Mouse (Mus musculus): ENCODE data around the gene Dkk2. TPM values are rescaled to one million over a fixed set of nuclear protein-coding genes. Genes with fewer than 3 reads are reported as not detected.

Gene Dkk2
- polyA plus RNA-seq, 1 experiment: 0.31 TPM

GRCm38 (mm10) chr3:132063374-132063773, 21.7 kb upstream of the Dkk2 start:
- H3K9me3 ChIP-seq (replicated peaks; ENCODE audit: control insufficient read depth, insufficient read depth, low read length, poor library complexity, severe bottlenecking): no peaks in the 10 kb centered on the region
- no peaks in the 10 kb centered on the region for H3K27me3 ChIP-seq (ENCODE audit: control insufficient read depth, insufficient read depth, low read length, poor library complexity, severe bottlenecking)
- TF ChIP-seq POLR2A (IDR thresholded peaks at IDR 0.05; ENCODE audit: insufficient read depth, low read length) (no peak), EP300 (IDR thresholded peaks at IDR 0.05; ENCODE audit: insufficient read depth, low read depth, low read length) (no peak), CTCF (IDR thresholded peaks at IDR 0.05; ENCODE audit: low read depth, low read length) (no peak)

GRCm38 (mm10) chr3:132063966-132064365, 21.1 kb upstream of the Dkk2 start:
- Histone ChIP-seq H3K36me3 (ENCODE audit: control insufficient read depth, insufficient read depth, low read length, poor library complexity, severe bottlenecking) (no peaks in the 10 kb centered on the region), H3K9ac (ENCODE audit: low read depth, poor library complexity, severe bottlenecking) (no peak overlapping the region), H3K4me3 (ENCODE audit: low read depth, low read length) (no peak overlapping the region), H3K9me3 (replicated peaks; ENCODE audit: control insufficient read depth, insufficient read depth, low read length, poor library complexity, severe bottlenecking) (no peaks in the 10 kb centered on the region), H3K27me3 (ENCODE audit: control insufficient read depth, insufficient read depth, low read length, poor library complexity, severe bottlenecking) (no peaks in the 10 kb centered on the region), H3K27ac (ENCODE audit: insufficient read depth, low read length) (no peak overlapping the region), H3K4me1 (ENCODE audit: control insufficient read depth, insufficient read depth, low read length) (no peaks in the 10 kb centered on the region)
- no peak for TF ChIP-seq EP300 (IDR thresholded peaks at IDR 0.05; ENCODE audit: insufficient read depth, low read depth, low read length)
- no peak for TF ChIP-seq CTCF (IDR thresholded peaks at IDR 0.05; ENCODE audit: low read depth, low read length)
- TF ChIP-seq POLR2A (IDR thresholded peaks at IDR 0.05; ENCODE audit: insufficient read depth, low read length): no peak

More at GRCm38 (mm10) chr3:132063374-132063773, 21.7 kb upstream of the Dkk2 start:
- Histone ChIP-seq H3K4me3 (ENCODE audit: low read depth, low read length) (no peak overlapping the region), H3K9ac (ENCODE audit: low read depth, poor library complexity, severe bottlenecking) (no peak overlapping the region), H3K4me1 (ENCODE audit: control insufficient read depth, insufficient read depth, low read length) (no peaks in the 10 kb centered on the region), H3K27ac (ENCODE audit: insufficient read depth, low read length) (no peak overlapping the region), H3K36me3 (ENCODE audit: control insufficient read depth, insufficient read depth, low read length, poor library complexity, severe bottlenecking) (no peaks in the 10 kb centered on the region)

- TF ChIP-seq CTCF (IDR thresholded peaks at IDR 0.05; ENCODE audit: low read depth, low read length) (no peak), POLR2A (IDR thresholded peaks at IDR 0.05; ENCODE audit: insufficient read depth, low read length) (no peak), EP300 (IDR thresholded peaks at IDR 0.05; ENCODE audit: insufficient read depth, low read depth, low read length) (no peak)
- Histone ChIP-seq H3K4me1 (ENCODE audit: control insufficient read depth, insufficient read depth, low read length) (no peaks in the 10 kb centered on the region), H3K9ac (ENCODE audit: low read depth, poor library complexity, severe bottlenecking) (no peak overlapping the region), H3K4me3 (ENCODE audit: low read depth, low read length) (no peak overlapping the region), H3K27me3 (ENCODE audit: control insufficient read depth, insufficient read depth, low read length, poor library complexity, severe bottlenecking) (no peaks in the 10 kb centered on the region), H3K27ac (ENCODE audit: insufficient read depth, low read length) (no peak overlapping the region), H3K9me3 (replicated peaks; ENCODE audit: control insufficient read depth, insufficient read depth, low read length, poor library complexity, severe bottlenecking) (no peaks in the 10 kb centered on the region), H3K36me3 (ENCODE audit: control insufficient read depth, insufficient read depth, low read length, poor library complexity, severe bottlenecking) (no peaks in the 10 kb centered on the region)
These were observed 20.2 kb upstream of the Dkk2 start for GRCm38 (mm10) chr3:132064920-132065319.

GRCm38 (mm10) chr3:132070949-132071348, 14.1 kb upstream of the Dkk2 start:
- Histone ChIP-seq H3K9ac (ENCODE audit: low read depth, poor library complexity, severe bottlenecking) (no peak overlapping the region), H3K4me3 (ENCODE audit: low read depth, low read length) (no peak overlapping the region), H3K27me3 (ENCODE audit: control insufficient read depth, insufficient read depth, low read length, poor library complexity, severe bottlenecking) (no peaks in the 10 kb centered on the region), H3K4me1 (ENCODE audit: control insufficient read depth, insufficient read depth, low read length) (no peaks in the 10 kb centered on the region), H3K9me3 (replicated peaks; ENCODE audit: control insufficient read depth, insufficient read depth, low read length, poor library complexity, severe bottlenecking) (no peaks in the 10 kb centered on the region), H3K27ac (ENCODE audit: insufficient read depth, low read length) (no peak overlapping the region), H3K36me3 (ENCODE audit: control insufficient read depth, insufficient read depth, low read length, poor library complexity, severe bottlenecking) (no peaks in the 10 kb centered on the region)
- no peak for TF ChIP-seq POLR2A (IDR thresholded peaks at IDR 0.05; ENCODE audit: insufficient read depth, low read length)
- TF ChIP-seq EP300 (IDR thresholded peaks at IDR 0.05; ENCODE audit: insufficient read depth, low read depth, low read length): no peak
- peak; percentile 9 for TF ChIP-seq CTCF (IDR thresholded peaks at IDR 0.05; ENCODE audit: low read depth, low read length)

GRCm38 (mm10) chr3:132084018-132084417, 1.1 kb upstream of the Dkk2 start:
- H3K27ac ChIP-seq (ENCODE audit: insufficient read depth, low read length): no peak overlapping the region
- peak; percentile 64 for TF ChIP-seq CTCF (IDR thresholded peaks at IDR 0.05; ENCODE audit: low read depth, low read length)
- TF ChIP-seq POLR2A (IDR thresholded peaks at IDR 0.05; ENCODE audit: insufficient read depth, low read length): no peak
- H3K4me3 ChIP-seq (ENCODE audit: low read depth, low read length): no peak overlapping the region

GRCm38 (mm10) chr3:132084680-132085079, 412 bp upstream of the Dkk2 start:
- TF ChIP-seq EP300 (IDR thresholded peaks at IDR 0.05; ENCODE audit: insufficient read depth, low read depth, low read length) (no peak), POLR2A (IDR thresholded peaks at IDR 0.05; ENCODE audit: insufficient read depth, low read length) (no peak)
- Histone ChIP-seq H3K27me3 (ENCODE audit: control insufficient read depth, insufficient read depth, low read length, poor library complexity, severe bottlenecking) (peaks cover 5% of the 10 kb centered on the region; the same call in 1 of the 2 replicates), H3K27ac (ENCODE audit: insufficient read depth, low read length) (no peak overlapping the region), H3K9me3 (replicated peaks; ENCODE audit: control insufficient read depth, insufficient read depth, low read length, poor library complexity, severe bottlenecking) (no peaks in the 10 kb centered on the region), H3K9ac (ENCODE audit: low read depth, poor library complexity, severe bottlenecking) (no peak overlapping the region), H3K4me1 (ENCODE audit: control insufficient read depth, insufficient read depth, low read length) (no peaks in the 10 kb centered on the region), H3K36me3 (ENCODE audit: control insufficient read depth, insufficient read depth, low read length, poor library complexity, severe bottlenecking) (no peaks in the 10 kb centered on the region), H3K4me3 (ENCODE audit: low read depth, low read length) (no peak overlapping the region)

More at GRCm38 (mm10) chr3:132084018-132084417, 1.1 kb upstream of the Dkk2 start:
- no peaks in the 10 kb centered on the region for H3K9me3 ChIP-seq (replicated peaks; ENCODE audit: control insufficient read depth, insufficient read depth, low read length, poor library complexity, severe bottlenecking)
- H3K9ac ChIP-seq (ENCODE audit: low read depth, poor library complexity, severe bottlenecking): no peak overlapping the region
- no peaks in the 10 kb centered on the region for H3K4me1 ChIP-seq (ENCODE audit: control insufficient read depth, insufficient read depth, low read length)
- peaks cover 5% of the 10 kb centered on the region; the same call in 1 of the 2 replicates for H3K27me3 ChIP-seq (ENCODE audit: control insufficient read depth, insufficient read depth, low read length, poor library complexity, severe bottlenecking)
- H3K36me3 ChIP-seq (ENCODE audit: control insufficient read depth, insufficient read depth, low read length, poor library complexity, severe bottlenecking): no peaks in the 10 kb centered on the region
